Mouse (Mus musculus) megakaryocyte-erythroid progenitor cell, adult 5-6 weeks (primary cell): ENCODE results near the gene Akap8. TPM values are rescaled to one million over a fixed set of nuclear protein-coding genes. Genes with fewer than 3 reads are reported as not detected.

Source experiments
- total RNA-seq, 2 experiments: library from RNA; stranded (forward) in 1 of 2; stranded (reverse) in 1 of 2; fragments of 200-1000, 215-1000 nt in 1 of 2; fragments of >200 nt in 1 of 2; fragmentation: Nextera tagmentation in 1 of 2; gene quantifications; 2 replicates each; pipeline ENCODE4 v1.2.3; 2014 to 2017

Akap8 gene
- total RNA-seq, 2 experiments from 2014 or later = 135 to 214 TPM

Other genes with a start within 250 kb of the Akap8 start
- gene Notch3, start 154.4 kb downstream of the Akap8 start, total RNA-seq (2014; fragmentation: Nextera tagmentation) = not detected in 2 replicates
- gene Notch3, start 154.4 kb downstream of the Akap8 start, total RNA-seq (2017) = 0.04 TPM in 1 of 2 replicates, not detected in the other
- gene Ephx3, start 131.7 kb downstream of the Akap8 start, total RNA-seq (2014; fragmentation: Nextera tagmentation) = not detected in 2 replicates
- gene Ephx3, start 131.7 kb downstream of the Akap8 start, total RNA-seq (2017) = not detected in 2 replicates
- gene Brd4, start 36.5 kb downstream of the Akap8 start, total RNA-seq (2014; fragmentation: Nextera tagmentation) = 167 and 178 TPM in 2 replicates
- 26.7 and 26.8 TPM in 2 replicates for gene Brd4, start 36.5 kb downstream of the Akap8 start, total RNA-seq (2017)
- gene Akap8l, start 29.4 kb upstream of the Akap8 start, total RNA-seq (2014; fragmentation: Nextera tagmentation) = 87.7 and 107 TPM in 2 replicates
- gene Akap8l, start 29.4 kb upstream of the Akap8 start, total RNA-seq (2017) = 154 and 167 TPM in 2 replicates
- gene Wiz, start 68.2 kb upstream of the Akap8 start, total RNA-seq (2014; fragmentation: Nextera tagmentation) = 53.4 and 63.4 TPM in 2 replicates
- 6.1 and 6.9 TPM in 2 replicates for gene Wiz, start 68.2 kb upstream of the Akap8 start, total RNA-seq (2017)
- gene Rasal3, start 82.3 kb upstream of the Akap8 start, total RNA-seq (2014; fragmentation: Nextera tagmentation) = 49.4 and 57.4 TPM in 2 replicates
- gene Rasal3, start 82.3 kb upstream of the Akap8 start, total RNA-seq (2017) = 19.9 and 20.8 TPM in 2 replicates
- gene Pglyrp2, start 102.9 kb upstream of the Akap8 start, total RNA-seq (2014; fragmentation: Nextera tagmentation) = 1.5 and 3.0 TPM in 2 replicates
- gene Pglyrp2, start 102.9 kb upstream of the Akap8 start, total RNA-seq (2017) = 2.7 and 3.3 TPM in 2 replicates
- 1.4 and 1.7 TPM in 2 replicates for gene Cyp4f39, start 131.5 kb upstream of the Akap8 start, total RNA-seq (2014; fragmentation: Nextera tagmentation)
- gene Cyp4f39, start 131.5 kb upstream of the Akap8 start, total RNA-seq (2017) = 4.3 and 5.9 TPM in 2 replicates
- 3.1 TPM in 1 of 2 replicates, not detected in the other for gene Cyp4f17, start 184.8 kb upstream of the Akap8 start, total RNA-seq (2014; fragmentation: Nextera tagmentation)
- not detected in 2 replicates for gene Cyp4f17, start 184.8 kb upstream of the Akap8 start, total RNA-seq (2017)
- 6.2 and 9.2 TPM in 2 replicates for gene Cyp4f16, start 215.3 kb upstream of the Akap8 start, total RNA-seq (2014; fragmentation: Nextera tagmentation)
- 3.4 and 10.3 TPM in 2 replicates for gene Cyp4f16, start 215.3 kb upstream of the Akap8 start, total RNA-seq (2017)